14 mouse cellular contexts compared by ENCODE assay signal in genomic region chr4:101364716-101365115, GRCm38 (mm10).
"Had no signal": no experiment of that assay in that cellular context is flagged by ENCODE, and none has a peak within 500 bp of the region (broad histone marks: within the 10 kb centered on the region; RNA-seq: fewer than 3 reads in every experiment).

No protein-coding gene starts in this region.

- ATAC-seq: intestine, embryonic 15.5 days; liver, postnatal 0 days; midbrain, embryonic 15.5 days had no signal

- H3K4me2 ChIP-seq: intestine, embryonic 15.5 days; liver, embryonic 13.5 days; lung, embryonic 15.5 days; midbrain, embryonic 11.5 days; midbrain, embryonic 15.5 days; neural tube, embryonic 12.5 days had no signal

- H3K27me3 ChIP-seq: intestine, embryonic 15.5 days; liver, embryonic 13.5 days; lung, embryonic 15.5 days; midbrain, embryonic 15.5 days; neural tube, embryonic 12.5 days had no signal

- H3K4me3 ChIP-seq: intestine, embryonic 15.5 days; left cerebral cortex, adult 2 months; limb, embryonic 10.5 days; liver, embryonic 13.5 days; lung, embryonic 15.5 days; megakaryocyte, embryonic 14.5 days; midbrain, embryonic 15.5 days; neural tube, embryonic 12.5 days had no signal

- DNase-seq: liver, embryonic 13.5 days; liver, postnatal 0 days; lung, postnatal 14 days; thymus, postnatal 4 days had no signal

- H3K36me3 ChIP-seq: intestine, embryonic 15.5 days; limb, embryonic 10.5 days; liver, embryonic 13.5 days; lung, embryonic 15.5 days; midbrain, embryonic 15.5 days; neural tube, embryonic 12.5 days had no signal

- H3K9me3 ChIP-seq: intestine, embryonic 15.5 days; limb, embryonic 10.5 days; liver, embryonic 13.5 days; lung, embryonic 15.5 days; megakaryocyte, embryonic 14.5 days; midbrain, embryonic 15.5 days; neural tube, embryonic 12.5 days had no signal

- H3K4me1 ChIP-seq: intestine, embryonic 15.5 days; limb, embryonic 10.5 days; liver, embryonic 13.5 days; lung, embryonic 15.5 days; midbrain, embryonic 15.5 days; neural tube, embryonic 12.5 days had no signal

- H3K27ac ChIP-seq: intestine, embryonic 15.5 days; left cerebral cortex, adult 2 months; limb, embryonic 10.5 days; liver, embryonic 13.5 days; lung, embryonic 15.5 days; macrophage; midbrain, embryonic 15.5 days; neural tube, embryonic 12.5 days; stomach, postnatal 0 days had no signal

- H3K9ac ChIP-seq: intestine, embryonic 15.5 days; liver, embryonic 13.5 days; liver, postnatal 0 days; lung, embryonic 15.5 days; midbrain, embryonic 15.5 days; neural tube, embryonic 12.5 days had no signal
